Mouse (Mus musculus): ENCODE data around the gene Rbpjl. TPM values are rescaled to one million over a fixed set of nuclear protein-coding genes. Genes with fewer than 3 reads are reported as not detected.

Gene Rbpjl
- polyA plus RNA-seq, 1 experiment: not detected

- H3K4me1 ChIP-seq (ENCODE audit: control insufficient read depth, insufficient read depth, low read length): peaks cover 26% of the 10 kb centered on the region
- H3K4me3 ChIP-seq (ENCODE audit: insufficient read depth, low read length): no peak overlapping the region
- H3K27ac ChIP-seq (ENCODE audit: insufficient read depth, low read length): peak overlapping the region; percentile 95
- TF ChIP-seq POLR2A (IDR thresholded peaks at IDR 0.05; ENCODE audit: low read depth, low read length) (no peak), CTCF (IDR thresholded peaks at IDR 0.05; ENCODE audit: borderline replicate concordance, insufficient read depth, low read length) (no peak)
These were observed 30.4 kb downstream of the Rbpjl start for GRCm38 (mm10) chr2:164433278-164433895.

- Histone ChIP-seq H3K27ac (ENCODE audit: insufficient read depth, low read length) (no peak overlapping the region; the same call in 1 of the 2 replicates), H3K4me1 (ENCODE audit: control insufficient read depth, insufficient read depth, low read length) (peaks cover 29% of the 10 kb centered on the region), H3K4me3 (ENCODE audit: insufficient read depth, low read length) (no peak overlapping the region)
- TF ChIP-seq POLR2A (IDR thresholded peaks at IDR 0.05; ENCODE audit: low read depth, low read length) (no peak), CTCF (IDR thresholded peaks at IDR 0.05; ENCODE audit: borderline replicate concordance, insufficient read depth, low read length) (no peak)
These were observed 31.7 kb downstream of the Rbpjl start for GRCm38 (mm10) chr2:164434681-164435080.

GRCm38 (mm10) chr2:164435216-164436090, 32.5 kb downstream of the Rbpjl start:
- Histone ChIP-seq H3K4me1 (ENCODE audit: control insufficient read depth, insufficient read depth, low read length) (peaks cover 29% of the 10 kb centered on the region), H3K27ac (ENCODE audit: insufficient read depth, low read length) (peak overlapping the region; percentile 36; the same call in 1 of the 2 replicates), H3K4me3 (ENCODE audit: insufficient read depth, low read length) (no peak overlapping the region)
- TF ChIP-seq CTCF (IDR thresholded peaks at IDR 0.05; ENCODE audit: borderline replicate concordance, insufficient read depth, low read length): no peak
- TF ChIP-seq POLR2A (IDR thresholded peaks at IDR 0.05; ENCODE audit: low read depth, low read length): no peak

- Histone ChIP-seq H3K27ac (ENCODE audit: insufficient read depth, low read length) (peak overlapping the region; percentile 36), H3K4me1 (ENCODE audit: control insufficient read depth, insufficient read depth, low read length) (peaks cover 26% of the 10 kb centered on the region), H3K4me3 (ENCODE audit: insufficient read depth, low read length) (no peak overlapping the region)
- TF ChIP-seq POLR2A (IDR thresholded peaks at IDR 0.05; ENCODE audit: low read depth, low read length) (no peak), CTCF (IDR thresholded peaks at IDR 0.05; ENCODE audit: borderline replicate concordance, insufficient read depth, low read length) (no peak)
These were observed 33.4 kb downstream of the Rbpjl start for GRCm38 (mm10) chr2:164436215-164436913.

- Histone ChIP-seq H3K27ac (ENCODE audit: insufficient read depth, low read length) (peak overlapping the region; percentile 36), H3K4me3 (ENCODE audit: insufficient read depth, low read length) (no peak overlapping the region), H3K4me1 (ENCODE audit: control insufficient read depth, insufficient read depth, low read length) (peaks cover 26% of the 10 kb centered on the region)
- TF ChIP-seq CTCF (IDR thresholded peaks at IDR 0.05; ENCODE audit: borderline replicate concordance, insufficient read depth, low read length): no peak
- TF ChIP-seq POLR2A (IDR thresholded peaks at IDR 0.05; ENCODE audit: low read depth, low read length): no peak
These were observed 34.0 kb downstream of the Rbpjl start for GRCm38 (mm10) chr2:164436961-164437360.

GRCm38 (mm10) chr2:164437710-164438109, 34.8 kb downstream of the Rbpjl start:
- TF ChIP-seq CTCF (IDR thresholded peaks at IDR 0.05; ENCODE audit: borderline replicate concordance, insufficient read depth, low read length) (no peak), POLR2A (IDR thresholded peaks at IDR 0.05; ENCODE audit: low read depth, low read length) (no peak)
- H3K4me3 ChIP-seq (ENCODE audit: insufficient read depth, low read length): no peak overlapping the region
- H3K27ac ChIP-seq (ENCODE audit: insufficient read depth, low read length): peak overlapping the region; percentile 78
- H3K4me1 ChIP-seq (ENCODE audit: control insufficient read depth, insufficient read depth, low read length): peaks cover 23% of the 10 kb centered on the region

- peaks cover 23% of the 10 kb centered on the region for H3K4me1 ChIP-seq (ENCODE audit: control insufficient read depth, insufficient read depth, low read length)
- H3K4me3 ChIP-seq (ENCODE audit: insufficient read depth, low read length): no peak overlapping the region
- TF ChIP-seq POLR2A (IDR thresholded peaks at IDR 0.05; ENCODE audit: low read depth, low read length) (0 out of 2 replicates have a peak, but pooled peaks have one; percentile 8), CTCF (IDR thresholded peaks at IDR 0.05; ENCODE audit: borderline replicate concordance, insufficient read depth, low read length) (no peak)
- H3K27ac ChIP-seq (ENCODE audit: insufficient read depth, low read length): peak overlapping the region; percentile 78
These were observed 35.3 kb downstream of the Rbpjl start for GRCm38 (mm10) chr2:164438257-164438656.

- H3K4me1 ChIP-seq (ENCODE audit: control insufficient read depth, insufficient read depth, low read length): peaks cover 23% of the 10 kb centered on the region
- no peak overlapping the region for H3K4me3 ChIP-seq (ENCODE audit: insufficient read depth, low read length)
- TF ChIP-seq POLR2A (IDR thresholded peaks at IDR 0.05; ENCODE audit: low read depth, low read length): 0 out of 2 replicates have a peak, but pooled peaks have one; percentile 27
- TF ChIP-seq CTCF (IDR thresholded peaks at IDR 0.05; ENCODE audit: borderline replicate concordance, insufficient read depth, low read length): no peak
- peak overlapping the region; percentile 79 for H3K27ac ChIP-seq (ENCODE audit: insufficient read depth, low read length)
These were observed 36.1 kb downstream of the Rbpjl start for GRCm38 (mm10) chr2:164439001-164439421.

GRCm38 (mm10) chr2:164440314-164440713, 37.4 kb downstream of the Rbpjl start:
- TF ChIP-seq POLR2A (IDR thresholded peaks at IDR 0.05; ENCODE audit: low read depth, low read length) (no peak), CTCF (IDR thresholded peaks at IDR 0.05; ENCODE audit: borderline replicate concordance, insufficient read depth, low read length) (no peak)
- Histone ChIP-seq H3K27ac (ENCODE audit: insufficient read depth, low read length) (peak overlapping the region; percentile 79), H3K4me1 (ENCODE audit: control insufficient read depth, insufficient read depth, low read length) (peaks cover 19% of the 10 kb centered on the region), H3K4me3 (ENCODE audit: insufficient read depth, low read length) (no peak overlapping the region)
